Mouse (Mus musculus): Measurements from ENCODE around the gene Def6. TPM values are rescaled to one million over a fixed set of nuclear protein-coding genes. Genes with fewer than 3 reads are reported as not detected.

Def6 gene
- polyA plus RNA-seq, 1 experiment: 7.0 TPM

- peaks cover 11% of the 10 kb centered on the region for H3K4me1 ChIP-seq (ENCODE audit: control insufficient read depth, insufficient read depth, insufficient read length, low read length)
- H3K27me3 ChIP-seq (ENCODE audit: control insufficient read depth, insufficient read depth, low read length): no peaks in the 10 kb centered on the region
- 65% methylated on average over 6 of the region's 6 CpGs for WGBS
- 0 out of 2 replicates have a peak overlapping the region, but pooled peaks have one; percentile 2 for H3K4me3 ChIP-seq (ENCODE audit: low read depth, low read length)
- H3K36me3 ChIP-seq (ENCODE audit: control insufficient read depth, insufficient read depth, low read length): peaks cover 26% of the 10 kb centered on the region
- TF ChIP-seq POLR2A (IDR thresholded peaks at IDR 0.05; ENCODE audit: low read depth, low read length): no peak
- TF ChIP-seq CTCF (IDR thresholded peaks at IDR 0.05; ENCODE audit: extremely low read depth, insufficient read length, insufficient replicate concordance, low read depth, low read length): no peak
- H3K27ac ChIP-seq (ENCODE audit: insufficient read depth, low read depth, low read length): no peak overlapping the region
Measured at GRCm38 (mm10) chr17:28247613-28248012, 40.0 kb downstream of the Def6 start.

GRCm38 (mm10) chr17:28249062-28249461, 41.5 kb downstream of the Def6 start:
- H3K4me3 ChIP-seq (ENCODE audit: low read depth, low read length): no peak overlapping the region
- peaks cover 11% of the 10 kb centered on the region for H3K4me1 ChIP-seq (ENCODE audit: control insufficient read depth, insufficient read depth, insufficient read length, low read length)
- WGBS: 77% methylated on average over 12 of the region's 12 CpGs
- TF ChIP-seq POLR2A (IDR thresholded peaks at IDR 0.05; ENCODE audit: low read depth, low read length) (no peak), CTCF (IDR thresholded peaks at IDR 0.05; ENCODE audit: extremely low read depth, insufficient read length, insufficient replicate concordance, low read depth, low read length) (no peak)
- no peak overlapping the region for H3K27ac ChIP-seq (ENCODE audit: insufficient read depth, low read depth, low read length)
- peaks cover 19% of the 10 kb centered on the region for H3K36me3 ChIP-seq (ENCODE audit: control insufficient read depth, insufficient read depth, low read length)
- H3K27me3 ChIP-seq (ENCODE audit: control insufficient read depth, insufficient read depth, low read length): no peaks in the 10 kb centered on the region

GRCm38 (mm10) chr17:28251579-28252280, 44.2 kb downstream of the Def6 start:
- 76% methylated on average over 12 of the region's 12 CpGs for WGBS
- Histone ChIP-seq H3K4me1 (ENCODE audit: control insufficient read depth, insufficient read depth, insufficient read length, low read length) (peaks cover 14% of the 10 kb centered on the region), H3K27me3 (ENCODE audit: control insufficient read depth, insufficient read depth, low read length) (no peaks in the 10 kb centered on the region), H3K27ac (ENCODE audit: insufficient read depth, low read depth, low read length) (0 out of 2 replicates have a peak overlapping the region, but pooled peaks have one; percentile 18), H3K36me3 (ENCODE audit: control insufficient read depth, insufficient read depth, low read length) (peaks cover 15% of the 10 kb centered on the region), H3K4me3 (ENCODE audit: low read depth, low read length) (no peak overlapping the region)
- TF ChIP-seq POLR2A (IDR thresholded peaks at IDR 0.05; ENCODE audit: low read depth, low read length) (no peak), CTCF (IDR thresholded peaks at IDR 0.05; ENCODE audit: extremely low read depth, insufficient read length, insufficient replicate concordance, low read depth, low read length) (no peak)

- TF ChIP-seq POLR2A (IDR thresholded peaks at IDR 0.05; ENCODE audit: low read depth, low read length) (no peak), CTCF (IDR thresholded peaks at IDR 0.05; ENCODE audit: extremely low read depth, insufficient read length, insufficient replicate concordance, low read depth, low read length) (no peak)
- Histone ChIP-seq H3K36me3 (ENCODE audit: control insufficient read depth, insufficient read depth, low read length) (peaks cover 15% of the 10 kb centered on the region), H3K27ac (ENCODE audit: insufficient read depth, low read depth, low read length) (no peak overlapping the region), H3K4me3 (ENCODE audit: low read depth, low read length) (no peak overlapping the region), H3K27me3 (ENCODE audit: control insufficient read depth, insufficient read depth, low read length) (no peaks in the 10 kb centered on the region), H3K4me1 (ENCODE audit: control insufficient read depth, insufficient read depth, insufficient read length, low read length) (peaks cover 14% of the 10 kb centered on the region)
- 63% methylated on average over 5 of the region's 5 CpGs for WGBS
Measured at GRCm38 (mm10) chr17:28252281-28252648, 44.7 kb downstream of the Def6 start.

GRCm38 (mm10) chr17:28253216-28253615, 45.6 kb downstream of the Def6 start:
- TF ChIP-seq POLR2A (IDR thresholded peaks at IDR 0.05; ENCODE audit: low read depth, low read length): no peak
- no peak for TF ChIP-seq CTCF (IDR thresholded peaks at IDR 0.05; ENCODE audit: extremely low read depth, insufficient read length, insufficient replicate concordance, low read depth, low read length)
- Histone ChIP-seq H3K27me3 (ENCODE audit: control insufficient read depth, insufficient read depth, low read length) (no peaks in the 10 kb centered on the region), H3K36me3 (ENCODE audit: control insufficient read depth, insufficient read depth, low read length) (peaks cover 15% of the 10 kb centered on the region), H3K4me3 (ENCODE audit: low read depth, low read length) (no peak overlapping the region), H3K27ac (ENCODE audit: insufficient read depth, low read depth, low read length) (no peak overlapping the region), H3K4me1 (ENCODE audit: control insufficient read depth, insufficient read depth, insufficient read length, low read length) (peaks cover 11% of the 10 kb centered on the region)
- 57% methylated on average over 7 of the region's 7 CpGs for WGBS

GRCm38 (mm10) chr17:28254804-28255203, 47.2 kb downstream of the Def6 start:
- WGBS: 86% methylated on average over 4 of the region's 4 CpGs
- TF ChIP-seq CTCF (IDR thresholded peaks at IDR 0.05; ENCODE audit: extremely low read depth, insufficient read length, insufficient replicate concordance, low read depth, low read length) (no peak), POLR2A (IDR thresholded peaks at IDR 0.05; ENCODE audit: low read depth, low read length) (no peak)
- no peak overlapping the region for H3K27ac ChIP-seq (ENCODE audit: insufficient read depth, low read depth, low read length)
- peaks cover 15% of the 10 kb centered on the region for H3K36me3 ChIP-seq (ENCODE audit: control insufficient read depth, insufficient read depth, low read length)
- H3K4me3 ChIP-seq (ENCODE audit: low read depth, low read length): no peak overlapping the region
- no peaks in the 10 kb centered on the region for H3K27me3 ChIP-seq (ENCODE audit: control insufficient read depth, insufficient read depth, low read length)
- peaks cover 7% of the 10 kb centered on the region; the same call in 1 of the 2 replicates for H3K4me1 ChIP-seq (ENCODE audit: control insufficient read depth, insufficient read depth, insufficient read length, low read length)

- no peak overlapping the region for H3K4me3 ChIP-seq (ENCODE audit: low read depth, low read length)
- 65% methylated on average over 5 of the region's 5 CpGs for WGBS
- H3K27ac ChIP-seq (ENCODE audit: insufficient read depth, low read depth, low read length): no peak overlapping the region
- H3K4me1 ChIP-seq (ENCODE audit: control insufficient read depth, insufficient read depth, insufficient read length, low read length): peaks cover 7% of the 10 kb centered on the region; the same call in 1 of the 2 replicates
- no peaks in the 10 kb centered on the region for H3K27me3 ChIP-seq (ENCODE audit: control insufficient read depth, insufficient read depth, low read length)
- no peak for TF ChIP-seq CTCF (IDR thresholded peaks at IDR 0.05; ENCODE audit: extremely low read depth, insufficient read length, insufficient replicate concordance, low read depth, low read length)
- TF ChIP-seq POLR2A (IDR thresholded peaks at IDR 0.05; ENCODE audit: low read depth, low read length): no peak
- H3K36me3 ChIP-seq (ENCODE audit: control insufficient read depth, insufficient read depth, low read length): peaks cover 15% of the 10 kb centered on the region
Measured at GRCm38 (mm10) chr17:28255651-28256050, 48.1 kb downstream of the Def6 start.
